Mouse (Mus musculus) adrenal gland, postnatal 0 days (tissue): ENCODE data around the gene V1ra8. TPM values are rescaled to one million over a fixed set of nuclear protein-coding genes. Genes with fewer than 3 reads are reported as not detected.

Source experiments
- polyA plus RNA-seq: library from polyadenylated mRNA; unstranded; fragments of >200 nt; fragmentation: Nextera tagmentation; extraction: Ambion mirVana; gene quantifications from 2 replicates; pipeline ENCODE4 v1.2.1, GENCODE M21; 2015

The V1ra8 gene
- polyA plus RNA-seq: not detected in 2 replicates

GRCm38 (mm10) chr6:90202493-90202892 lies at the start of gene V1ra8:
TSS of gene V1ra8 (plus strand) at chr6:90202793.

GRCm38 (mm10) chr6:90174508-90174907 lies 28.1 kb upstream of the V1ra8 start, which contains the start of gene Vmn1r52:
TSS of gene Vmn1r52 (plus strand) at chr6:90174808.

GRCm38 (mm10) chr6:90224338-90224737 lies 21.7 kb downstream of the V1ra8 start, which contains the start of gene Vmn1r53:
TSS of gene Vmn1r53 (minus strand) at chr6:90224438.

GRCm38 (mm10) chr6:90246000-90246399 lies 43.4 kb downstream of the V1ra8 start, which contains the start of gene Vmn1r54:
TSS of gene Vmn1r54 (plus strand) at chr6:90246300.

Other genes with a start within 250 kb of the V1ra8 start
- not detected in 2 replicates for gene Vmn1r46, start 233.5 kb upstream of the V1ra8 start, polyA plus RNA-seq
- not detected in 2 replicates for gene Vmn1r47, start 186.6 kb upstream of the V1ra8 start, polyA plus RNA-seq
- gene Vmn1r48, start 166.0 kb upstream of the V1ra8 start, polyA plus RNA-seq: not detected in 2 replicates
- gene Vmn1r49, start 124.3 kb upstream of the V1ra8 start, polyA plus RNA-seq: not detected in 2 replicates
- not detected in 2 replicates for gene Vmn1r50, start 101.4 kb upstream of the V1ra8 start, polyA plus RNA-seq
- gene Vmn1r51, start 80.2 kb upstream of the V1ra8 start, polyA plus RNA-seq: 0.03 TPM in 1 of 2 replicates, not detected in the other
- gene Vmn1r52, start 28.0 kb upstream of the V1ra8 start, polyA plus RNA-seq: not detected in 2 replicates
- gene Vmn1r53, start 21.6 kb downstream of the V1ra8 start, polyA plus RNA-seq: 0.15 TPM in 1 of 2 replicates, not detected in the other
- gene Vmn1r54, start 43.5 kb downstream of the V1ra8 start, polyA plus RNA-seq: not detected in 2 replicates
- not detected in 2 replicates for gene BC048671, start 98.4 kb downstream of the V1ra8 start, polyA plus RNA-seq
- gene Chst13, start 122.4 kb downstream of the V1ra8 start, polyA plus RNA-seq: 0.59 and 0.68 TPM in 2 replicates
- gene Uroc1, start 130.5 kb downstream of the V1ra8 start, polyA plus RNA-seq: 1.4 TPM in 2 replicates
- gene Zxdc, start 166.7 kb downstream of the V1ra8 start, polyA plus RNA-seq: 8.4 and 8.5 TPM in 2 replicates
- 0.03 TPM in 1 of 2 replicates, not detected in the other for gene Cfap100, start 226.0 kb downstream of the V1ra8 start, polyA plus RNA-seq